Mouse (Mus musculus) activated CD4-positive, CD25-positive, alpha-beta regulatory T cell, adult 4 months (primary cell): ENCODE measurements around the gene B3galnt1. TPM values are rescaled to one million over a fixed set of nuclear protein-coding genes. Genes with fewer than 3 reads are reported as not detected.
"Not testable (repeated sequence)": the region's sequence is repeated elsewhere in the genome, so short reads cannot be mapped to it uniquely, and the experiment has no call there.

Experiments used
- ATAC-seq: one replicate; pipeline ENCODE4 v1.8.0; 2017
- polyA plus RNA-seq, 2 experiments: library from polyadenylated mRNA; unstranded; fragments of 100-300 nt; shearing (Covaris generic); gene quantifications; one replicate each; pipeline ENCODE4 v1.2.1; 2017

Gene B3galnt1
- not detected for polyA plus RNA-seq

GRCm38 (mm10) chr3:69598261-69599165 lies at the start of gene B3galnt1:
Gene B3galnt1, minus strand, starts transcription at chr3:69598960.
- no peak for ATAC-seq

GRCm38 (mm10) chr3:69634521-69634920 lies 35.8 kb upstream of the B3galnt1 start:
- ATAC-seq, result no peak

GRCm38 (mm10) chr3:69633706-69634420 lies 35.1 kb upstream of the B3galnt1 start:
- no peak for ATAC-seq

GRCm38 (mm10) chr3:69626963-69627590 lies 28.3 kb upstream of the B3galnt1 start:
- no peak for ATAC-seq

- no peak for ATAC-seq
These were observed 27.6 kb upstream of the B3galnt1 start for GRCm38 (mm10) chr3:69626213-69626962.

GRCm38 (mm10) chr3:69624182-69624581 lies 25.4 kb upstream of the B3galnt1 start:
- no peak for ATAC-seq

- no peak for ATAC-seq
These were observed 9.1 kb upstream of the B3galnt1 start for GRCm38 (mm10) chr3:69607909-69608308.

- no peak for ATAC-seq
These were observed 8.7 kb upstream of the B3galnt1 start for GRCm38 (mm10) chr3:69607468-69607867.

- no peak for ATAC-seq
These were observed 8.2 kb upstream of the B3galnt1 start for GRCm38 (mm10) chr3:69606923-69607322.

GRCm38 (mm10) chr3:69599166-69599500 lies 373 bp upstream of the B3galnt1 start:
- ATAC-seq, result no peak

GRCm38 (mm10) chr3:69597816-69598215 lies 944 bp downstream of the B3galnt1 start:
- ATAC-seq, result no peak

GRCm38 (mm10) chr3:69597211-69597610 lies 1.5 kb downstream of the B3galnt1 start:
- no peak for ATAC-seq

- no peak for ATAC-seq
These were observed 2.6 kb downstream of the B3galnt1 start for GRCm38 (mm10) chr3:69596116-69596515.

- no peak for ATAC-seq
These were observed 4.7 kb downstream of the B3galnt1 start for GRCm38 (mm10) chr3:69594071-69594470.

- no peak for ATAC-seq
These were observed 5.3 kb downstream of the B3galnt1 start for GRCm38 (mm10) chr3:69593426-69593825.

GRCm38 (mm10) chr3:69588101-69588760 lies 10.5 kb downstream of the B3galnt1 start:
- no peak for ATAC-seq

GRCm38 (mm10) chr3:69583798-69584197 lies 15.0 kb downstream of the B3galnt1 start:
- no peak for ATAC-seq

- ATAC-seq, result no peak
These were observed 20.0 kb downstream of the B3galnt1 start for GRCm38 (mm10) chr3:69578791-69579190.

- no peak for ATAC-seq
These were observed 22.0 kb downstream of the B3galnt1 start for GRCm38 (mm10) chr3:69576715-69577114.

GRCm38 (mm10) chr3:69575577-69575976 lies 23.2 kb downstream of the B3galnt1 start:
- no peak for ATAC-seq

- no peak for ATAC-seq
These were observed 26.2 kb downstream of the B3galnt1 start for GRCm38 (mm10) chr3:69572561-69572960.

- not testable (repeated sequence) for ATAC-seq
These were observed 33.2 kb downstream of the B3galnt1 start for GRCm38 (mm10) chr3:69565586-69565985.
